Mouse (Mus musculus) embryonic stem cell, embryonic (primary cell): ENCODE results near the gene Abhd15.

Experiments used
- CTCF ChIA-PET, 4 experiments: fragments of 300-600 bp in 2 of 4; fragments of 350-600 bp in 2 of 4; sonication (Branson Sonifier 250); formaldehyde crosslinking; loops; one replicate each; lab custom pipeline; 2022; ENCODE audit warnings: inconsistent platforms in 2 of 4; lab: Charles Lee
- POLR2A ChIA-PET, 4 experiments: fragments of 300-600 bp in 2 of 4; fragments of 350-600 bp in 2 of 4; sonication (Branson Sonifier 250); formaldehyde crosslinking; loops; one replicate each; lab custom pipeline; 2022; ENCODE audit warnings: antibody characterized with exemption in 4 of 4, inconsistent platforms in 1 of 4; lab: Charles Lee

Abhd15 gene

DNA sequence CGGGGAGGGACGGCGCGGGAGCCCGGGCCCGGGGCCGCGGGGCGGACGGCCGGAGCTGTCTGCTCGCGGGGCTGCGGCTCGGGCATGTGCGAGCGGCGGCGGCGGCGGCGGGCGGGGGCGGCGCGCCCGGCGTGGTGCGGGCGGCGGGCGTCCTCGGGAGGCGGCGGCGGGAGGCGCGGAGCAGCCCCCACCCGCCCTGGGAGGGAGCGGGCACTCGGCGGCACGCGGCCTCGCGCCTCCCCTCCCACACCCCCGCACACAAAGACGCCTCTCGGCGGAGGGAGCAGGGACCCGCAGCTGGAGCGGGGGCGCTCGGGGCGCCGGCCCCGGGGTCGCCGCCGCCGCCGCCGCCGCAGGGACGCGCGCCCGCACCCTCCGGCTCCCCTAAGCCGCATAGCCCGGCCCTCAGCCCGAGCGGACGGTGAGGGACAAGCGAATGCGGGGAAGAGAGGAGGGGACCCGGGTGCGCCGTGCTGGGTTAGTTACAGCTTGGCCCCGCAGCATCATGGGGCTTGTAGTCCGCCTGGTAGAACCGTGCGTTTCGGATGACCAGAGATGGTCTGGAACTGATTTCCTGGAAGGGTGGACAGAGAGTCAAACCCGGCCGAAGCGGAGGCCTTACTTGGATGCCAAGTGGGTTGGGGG, 25.2 kb upstream of the Abhd15 start, which contains the start of gene Ankrd13b:
TSS of gene Ankrd13b (minus strand) at position 88 of the 645 bp plus-strand sequence.
- CTCF ChIA-PET, result interaction anchor here in 3 of 4 experiments (0.6 to 3.3 kb wide), 16 partner anchors 11 to 184 kb away, joined by 3 to 22 read pairs (median 4); no protein-coding TSS in a partner anchor
- POLR2A ChIA-PET, result interaction anchor here in 3 of 4 experiments (0.6 to 11.6 kb wide), 14 partner anchors 11 to 561 kb away, joined by 3 to 210 read pairs (median 4); partner anchors contain the start of genes Abhd15 (in 1 of the 3), Phf12 (in 1 of the 3), Taok1 (in 1 of the 3) and Trp53i13 (in 1 of the 3)

DNA sequence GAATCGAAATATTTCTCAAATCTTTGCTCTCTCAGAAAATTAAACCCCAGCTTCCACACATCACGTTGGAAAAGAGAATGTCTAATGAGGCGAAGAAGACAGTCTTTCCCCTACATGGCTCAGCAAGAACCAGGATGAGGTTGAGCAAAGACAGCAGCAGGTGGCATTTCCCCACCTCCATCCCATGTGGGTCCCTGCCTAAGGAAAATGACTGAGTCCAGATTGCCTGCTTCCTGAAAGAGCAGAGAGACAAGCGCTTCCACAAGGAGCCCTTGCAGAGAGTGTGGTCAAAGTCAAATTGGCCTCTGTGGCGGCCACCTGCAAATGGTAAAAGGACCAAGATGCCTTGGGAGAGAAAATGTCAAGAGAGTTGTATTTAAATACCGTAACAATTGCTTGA, 24.5 kb upstream of the Abhd15 start:
- ChIA-PET POLR2A (interaction anchor here in 3 of 4 experiments (0.8 to 11.6 kb wide), 15 partner anchors 11 to 492 kb away, joined by 3 to 210 read pairs (median 5); partner anchors contain the start of genes Abhd15 (in 1 of the 3), Phf12 (in 1 of the 3), Taok1 (in 1 of the 3) and Trp53i13 (in 1 of the 3)), CTCF (interaction anchor here in 3 of 4 experiments (0.5 to 3.3 kb wide), 13 partner anchors 10 to 101 kb away, joined by 3 to 22 read pairs (median 6); partner anchors contain the start of gene Abhd15 (in 1 of the 3))

DNA sequence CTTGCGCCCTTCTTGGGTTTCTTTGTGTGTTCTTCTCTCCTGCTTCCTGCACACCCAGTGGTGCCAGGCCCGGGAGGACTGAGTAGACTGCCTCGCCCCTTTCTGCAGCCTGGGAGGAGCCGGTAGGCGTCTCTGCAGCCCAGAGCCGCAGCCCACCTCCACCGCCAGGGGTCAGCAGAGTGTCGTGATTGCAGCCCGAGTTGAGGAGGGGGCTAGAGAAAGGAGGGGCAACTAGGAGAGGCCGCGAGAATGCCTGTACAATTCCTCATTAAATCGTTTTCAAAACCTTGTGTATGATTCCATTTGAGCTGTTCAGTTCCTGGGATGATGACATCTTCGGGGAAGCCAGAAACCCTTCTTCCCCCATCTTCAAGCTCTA, 23.8 kb upstream of the Abhd15 start:
- ChIA-PET CTCF (interaction anchor here (0.6 to 3.3 kb wide), 25 partner anchors 10 to 332 kb away, joined by 3 to 22 read pairs (median 4); partner anchors contain the start of gene Abhd15 (in 1 of the 4)), POLR2A (interaction anchor here in 2 of 4 experiments (0.8 to 11.6 kb wide), 17 partner anchors 10 to 491 kb away, joined by 3 to 210 read pairs (median 5); partner anchors contain the start of genes Abhd15 (in 1 of the 2), Taok1 (in 1 of the 2) and Trp53i13 (in 1 of the 2))

DNA sequence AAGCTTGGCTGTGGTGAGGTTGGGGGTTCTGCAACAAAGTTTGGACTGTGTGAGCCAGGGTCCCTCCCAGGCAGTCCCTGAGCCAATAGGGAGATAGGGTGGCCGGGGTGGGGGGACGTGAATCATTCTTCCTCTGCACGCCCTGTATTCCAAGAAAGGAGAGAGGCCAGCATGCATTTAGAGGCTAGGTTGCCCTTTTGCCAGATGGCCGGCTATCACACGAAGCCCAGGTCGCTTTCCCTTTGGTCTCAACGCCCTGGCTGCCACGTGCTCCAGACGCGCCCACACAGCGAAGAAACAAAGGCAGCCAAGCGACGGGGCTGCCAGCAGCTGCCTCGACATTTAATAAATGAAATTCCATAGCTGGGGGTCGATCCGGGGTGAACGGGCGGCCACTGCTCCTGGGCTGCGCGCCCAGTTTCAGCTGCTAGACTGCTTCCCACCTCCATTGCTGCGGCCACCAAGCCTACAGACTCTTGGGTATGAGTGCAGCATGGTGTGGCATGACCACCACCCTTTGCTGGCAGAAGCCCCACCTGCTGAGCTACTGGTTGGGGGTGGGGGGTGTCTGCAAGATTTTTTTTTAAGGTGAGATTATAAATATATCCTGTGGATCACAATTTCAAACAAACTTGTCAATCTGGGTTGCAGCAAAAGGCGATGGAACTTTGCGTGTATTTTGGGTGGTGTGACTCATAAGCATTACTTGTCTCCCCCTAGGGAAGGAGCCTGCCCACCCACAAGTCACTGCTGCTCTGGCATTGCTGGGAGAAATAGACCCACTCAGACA, 23.2 kb upstream of the Abhd15 start:
- POLR2A ChIA-PET, result interaction anchor here in 2 of 4 experiments (0.8 to 11.6 kb wide), 16 partner anchors 9 to 490 kb away, joined by 3 to 210 read pairs (median 5); partner anchors contain the start of genes Abhd15 (in 2 of the 2), Trp53i13 (in 2 of the 2) and Taok1 (in 1 of the 2)
- CTCF ChIA-PET, result interaction anchor here (0.6 to 3.3 kb wide), 26 partner anchors 9 to 488 kb away, joined by 3 to 22 read pairs (median 4); partner anchors contain the start of gene Abhd15 (in 1 of the 4)

DNA sequence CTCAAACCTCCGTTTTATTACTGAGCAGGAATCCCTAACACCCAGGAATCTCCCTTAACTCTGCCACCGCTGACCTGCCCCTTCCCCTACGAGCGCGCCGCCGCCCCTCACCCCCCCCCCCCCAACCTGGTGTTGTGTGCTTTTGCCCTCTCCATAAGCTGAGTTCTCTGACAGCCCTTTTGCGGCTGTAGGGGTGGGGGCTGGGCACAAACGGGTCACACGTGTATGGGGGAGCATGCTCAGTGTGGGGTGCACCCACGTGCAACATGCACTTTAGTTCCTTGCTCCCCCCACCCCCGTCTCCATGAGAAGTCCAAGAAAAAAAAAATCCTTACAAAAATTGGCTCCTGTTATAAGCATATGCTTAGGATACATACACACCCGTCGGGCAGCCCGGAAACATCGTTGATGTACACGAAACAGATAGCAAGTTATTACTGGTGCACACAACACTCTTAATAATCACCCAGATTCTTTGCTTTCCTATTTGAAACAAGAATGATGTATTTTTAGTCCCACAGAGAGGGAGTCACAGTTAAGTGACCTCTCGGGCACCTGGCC, 22.5 kb upstream of the Abhd15 start:
- CTCF ChIA-PET, result interaction anchor here (0.6 to 8.0 kb wide), 22 partner anchors 8 to 488 kb away, joined by 3 to 84 read pairs (median 4); partner anchors contain the start of gene Abhd15 (in 1 of the 4)
- POLR2A ChIA-PET, result interaction anchor here in 3 of 4 experiments (0.6 to 11.6 kb wide), 17 partner anchors 8 to 489 kb away, joined by 3 to 210 read pairs (median 5); partner anchors contain the start of genes Abhd15 (in 3 of the 3), Trp53i13 (in 3 of the 3), Coro6 (in 1 of the 3) and Taok1 (in 1 of the 3)

DNA sequence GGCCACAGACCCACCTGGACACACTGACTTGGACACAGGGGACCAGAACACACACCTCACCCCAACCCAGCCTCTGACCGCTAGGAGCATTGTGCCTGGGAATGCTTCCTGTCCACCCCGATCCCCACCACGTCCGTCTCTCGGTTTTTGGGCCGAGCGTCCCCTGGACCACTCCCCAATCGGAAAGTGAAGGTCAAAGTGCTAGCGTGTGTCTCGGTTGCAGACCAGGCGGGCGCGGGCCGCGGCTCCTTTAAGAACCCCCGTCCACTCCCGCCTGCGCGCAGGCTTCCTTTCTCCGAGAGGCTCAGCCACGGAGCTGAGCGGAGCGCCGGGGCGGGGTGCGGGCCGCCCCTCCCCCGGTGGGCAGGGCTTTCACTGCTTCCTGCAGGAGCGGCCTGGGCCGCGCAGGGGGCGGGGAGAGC, 22.0 kb upstream of the Abhd15 start:
- POLR2A ChIA-PET, result interaction anchor here (0.6 to 11.6 kb wide), 17 partner anchors 8 to 691 kb away, joined by 3 to 210 read pairs (median 8); partner anchors contain the start of genes Abhd15 (in 3 of the 4), Trp53i13 (in 3 of the 4), Coro6 (in 1 of the 4) and Rpl23a (in 1 of the 4)
- CTCF ChIA-PET, result interaction anchor here (0.6 to 8.0 kb wide), 12 partner anchors 9 to 137 kb away, joined by 3 to 84 read pairs (median 4); partner anchors contain the start of genes Abhd15 (in 1 of the 4) and Trp53i13 (in 1 of the 4)

DNA sequence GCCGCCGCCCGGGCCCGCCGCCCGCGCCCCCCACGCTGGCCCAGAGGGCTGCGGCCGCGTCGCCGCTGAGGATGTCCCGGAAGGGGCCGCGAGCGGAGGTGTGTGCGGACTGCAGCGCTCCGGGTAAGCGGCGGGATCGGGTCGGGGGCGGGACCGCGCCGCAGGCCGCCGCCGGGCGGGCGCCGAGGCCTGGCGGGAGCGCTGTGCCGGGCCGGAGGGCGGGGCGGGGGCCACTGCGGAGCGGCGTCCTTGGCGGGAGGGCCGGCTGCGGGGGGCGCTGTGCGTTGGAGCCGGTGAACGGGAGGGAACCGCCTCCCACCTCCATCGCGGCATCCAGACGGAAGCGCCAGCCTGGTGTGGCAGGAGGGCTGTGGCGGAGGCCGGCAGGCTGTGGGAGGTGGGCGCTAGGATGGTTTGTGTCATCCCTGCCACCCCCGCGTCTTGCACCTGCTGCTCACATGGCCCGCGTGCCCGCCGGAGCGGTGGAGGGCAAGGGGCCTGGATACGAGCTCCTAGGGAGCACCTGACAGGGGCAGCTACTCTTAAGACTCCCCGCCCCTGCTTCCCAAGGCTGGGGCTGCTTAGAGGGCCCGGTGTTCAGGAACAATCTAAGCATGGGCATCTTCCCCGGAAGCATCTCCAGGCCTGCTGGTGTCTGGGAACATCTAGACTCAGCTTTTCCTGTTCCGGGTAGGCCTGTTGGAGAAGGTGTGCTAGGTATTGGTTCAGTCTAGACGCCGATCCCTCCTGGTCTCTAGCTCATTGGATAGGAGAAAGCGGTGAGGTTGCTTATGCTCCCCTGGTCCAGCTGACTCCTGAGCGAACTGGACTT, 21.2 kb upstream of the Abhd15 start, which contains the start of gene Git1:
TSS of gene Git1 (plus strand) at position 51 of the 832 bp plus-strand sequence.
- CTCF ChIA-PET, result interaction anchor here (0.6 to 8.0 kb wide), 18 partner anchors 8 to 304 kb away, joined by 3 to 84 read pairs (median 4); partner anchors contain the start of genes Abhd15 (in 1 of the 4) and Trp53i13 (in 1 of the 4)
- POLR2A ChIA-PET, result interaction anchor here (0.5 to 11.6 kb wide), 21 partner anchors 9 to 990 kb away, joined by 3 to 210 read pairs (median 5); partner anchors contain the start of genes Abhd15 (in 3 of the 4), Trp53i13 (in 3 of the 4), Taok1 (in 2 of the 4) and Coro6 (in 1 of the 4)

DNA sequence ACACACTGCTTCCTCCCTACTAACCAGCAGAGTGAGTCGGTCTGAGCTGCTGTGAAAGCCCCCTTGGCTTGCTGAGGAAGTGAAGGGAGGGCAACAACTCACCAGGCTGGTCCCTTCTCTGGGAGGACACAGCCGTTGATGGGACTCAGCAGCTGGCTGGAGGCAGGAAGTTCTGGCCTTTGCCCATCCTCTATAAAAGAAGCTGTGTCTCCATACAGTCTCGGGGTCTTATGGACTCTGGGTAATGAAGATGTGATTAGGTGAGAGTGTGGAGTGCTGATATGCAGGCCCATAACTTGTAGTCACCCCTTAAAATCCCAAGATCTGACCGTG, 20.6 kb upstream of the Abhd15 start:
- POLR2A ChIA-PET, result interaction anchor here (0.8 to 11.6 kb wide), 19 partner anchors 9 to 270 kb away, joined by 3 to 210 read pairs (median 5); partner anchors contain the start of genes Abhd15 (in 2 of the 4), Taok1 (in 2 of the 4) and Trp53i13 (in 2 of the 4)
- CTCF ChIA-PET, result interaction anchor here (0.6 to 8.0 kb wide), 12 partner anchors 8 to 303 kb away, joined by 3 to 84 read pairs (median 4); no protein-coding TSS in a partner anchor

DNA sequence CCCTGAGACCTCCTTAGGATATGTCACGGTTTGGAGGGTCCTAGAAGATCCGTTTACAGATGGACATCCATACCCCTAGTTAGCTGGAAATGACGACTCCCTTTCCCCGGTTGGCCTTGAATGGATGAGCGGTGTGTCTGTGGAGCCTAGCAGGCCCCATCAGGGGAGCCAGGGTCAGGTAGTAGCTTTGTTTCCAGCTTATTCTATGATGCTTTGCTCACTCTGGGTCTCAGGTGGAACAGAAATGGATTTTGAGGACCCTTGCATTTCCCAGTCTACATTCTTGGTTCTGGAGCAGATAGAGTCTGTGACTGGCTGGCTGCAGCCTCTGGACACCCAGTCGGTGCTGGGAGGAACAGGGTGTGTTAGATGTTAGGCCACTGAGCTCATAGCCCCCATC, 20.1 kb upstream of the Abhd15 start:
- POLR2A ChIA-PET, result interaction anchor here (0.8 to 11.6 kb wide), 15 partner anchors 10 to 270 kb away, joined by 3 to 210 read pairs (median 5); partner anchors contain the start of genes Abhd15 (in 2 of the 4), Taok1 (in 2 of the 4) and Trp53i13 (in 2 of the 4)
- CTCF ChIA-PET, result interaction anchor here (0.6 to 8.0 kb wide), 9 partner anchors 8 to 134 kb away, joined by 3 to 84 read pairs (median 3); no protein-coding TSS in a partner anchor

DNA sequence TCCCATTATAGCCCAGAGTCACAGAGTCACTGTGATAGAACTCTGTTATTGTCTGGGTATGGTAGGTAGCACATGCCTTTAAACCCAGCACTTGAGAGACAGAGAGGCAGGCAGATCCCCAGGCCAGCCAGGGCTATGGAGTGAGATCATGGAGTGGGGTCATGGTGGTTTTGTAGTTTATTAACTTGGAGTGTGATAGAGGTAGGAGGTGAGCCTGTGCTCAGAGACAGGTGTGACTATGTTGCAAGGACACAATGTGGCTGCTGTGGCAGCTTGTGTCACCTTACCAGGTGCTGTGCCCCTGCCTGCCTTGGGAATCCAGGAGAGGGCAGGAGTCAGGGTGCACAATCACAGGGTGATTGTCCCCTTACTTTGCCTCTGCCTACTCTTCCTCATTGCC, 19.4 kb upstream of the Abhd15 start:
- POLR2A ChIA-PET, result interaction anchor here (0.6 to 11.6 kb wide), 11 partner anchors 9 to 208 kb away, joined by 3 to 210 read pairs (median 8); partner anchors contain the start of genes Trp53i13 (in 2 of the 4), Abhd15 (in 1 of the 4), Gm10392 (in 1 of the 4) and Taok1 (in 1 of the 4)
- CTCF ChIA-PET, result interaction anchor here (0.7 to 8.0 kb wide), 8 partner anchors 11 to 735 kb away, joined by 3 to 84 read pairs (median 8); no protein-coding TSS in a partner anchor

DNA sequence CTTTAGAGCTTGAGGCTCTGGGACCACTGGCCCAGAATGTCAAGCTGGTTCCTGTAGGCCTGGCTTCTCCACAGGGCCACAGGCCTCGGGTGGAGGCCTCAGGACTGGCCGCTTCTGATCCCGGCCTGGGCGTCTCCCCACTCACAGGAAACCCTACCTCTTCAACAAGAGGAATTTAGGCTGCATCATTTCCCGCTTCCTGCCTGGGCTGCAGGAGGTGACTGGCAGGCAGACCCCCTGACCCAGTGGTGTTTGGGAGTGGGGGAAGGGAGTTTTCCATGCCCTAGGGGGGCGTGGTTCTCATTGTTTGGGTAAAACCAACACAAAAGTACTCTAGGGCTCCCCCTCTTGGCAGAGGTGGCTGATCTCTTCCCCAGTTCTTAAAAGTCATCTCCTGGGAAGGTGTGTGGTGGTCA, 17.6 kb upstream of the Abhd15 start:
- ChIA-PET CTCF (interaction anchor here (0.7 to 8.0 kb wide), 11 partner anchors 10 to 939 kb away, joined by 3 to 84 read pairs (median 6); partner anchors contain the start of gene Coro6 (in 1 of the 4)), POLR2A (interaction anchor here in 3 of 4 experiments (0.6 to 11.6 kb wide), 17 partner anchors 12 to 485 kb away, joined by 3 to 210 read pairs (median 3); partner anchors contain the start of genes Taok1 (in 3 of the 3), Abhd15 (in 1 of the 3) and Trp53i13 (in 1 of the 3))

DNA sequence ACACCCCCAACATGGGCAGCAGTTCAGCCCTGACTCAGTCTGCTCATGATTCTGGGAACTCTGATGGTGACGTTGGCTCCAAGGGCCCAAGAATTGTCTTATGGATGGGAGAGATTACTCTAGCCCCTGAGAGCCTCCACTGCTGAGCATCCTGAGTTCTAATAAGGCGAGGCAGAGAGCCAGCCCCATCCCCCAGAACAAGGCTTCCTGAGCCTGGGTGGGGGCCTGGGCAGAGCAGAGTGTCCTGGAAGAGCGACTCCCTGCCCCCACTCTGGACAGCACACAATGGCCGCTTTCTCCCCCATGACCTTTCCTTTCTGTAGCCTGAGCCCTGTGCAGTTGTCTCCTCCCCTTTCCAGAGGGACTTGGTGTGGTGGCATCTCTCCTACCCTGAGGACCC, 17.1 kb upstream of the Abhd15 start:
- ChIA-PET POLR2A (interaction anchor here (0.6 to 11.6 kb wide), 18 partner anchors 10 to 1561 kb away, joined by 3 to 210 read pairs (median 4); partner anchors contain the start of genes Taok1 (in 3 of the 4), Abhd15 (in 1 of the 4) and Trp53i13 (in 1 of the 4)), CTCF (interaction anchor here (0.5 to 8.0 kb wide), 10 partner anchors 9 to 800 kb away, joined by 3 to 84 read pairs (median 5); partner anchors contain the start of genes Abhd15 (in 1 of the 4) and Coro6 (in 1 of the 4))

DNA sequence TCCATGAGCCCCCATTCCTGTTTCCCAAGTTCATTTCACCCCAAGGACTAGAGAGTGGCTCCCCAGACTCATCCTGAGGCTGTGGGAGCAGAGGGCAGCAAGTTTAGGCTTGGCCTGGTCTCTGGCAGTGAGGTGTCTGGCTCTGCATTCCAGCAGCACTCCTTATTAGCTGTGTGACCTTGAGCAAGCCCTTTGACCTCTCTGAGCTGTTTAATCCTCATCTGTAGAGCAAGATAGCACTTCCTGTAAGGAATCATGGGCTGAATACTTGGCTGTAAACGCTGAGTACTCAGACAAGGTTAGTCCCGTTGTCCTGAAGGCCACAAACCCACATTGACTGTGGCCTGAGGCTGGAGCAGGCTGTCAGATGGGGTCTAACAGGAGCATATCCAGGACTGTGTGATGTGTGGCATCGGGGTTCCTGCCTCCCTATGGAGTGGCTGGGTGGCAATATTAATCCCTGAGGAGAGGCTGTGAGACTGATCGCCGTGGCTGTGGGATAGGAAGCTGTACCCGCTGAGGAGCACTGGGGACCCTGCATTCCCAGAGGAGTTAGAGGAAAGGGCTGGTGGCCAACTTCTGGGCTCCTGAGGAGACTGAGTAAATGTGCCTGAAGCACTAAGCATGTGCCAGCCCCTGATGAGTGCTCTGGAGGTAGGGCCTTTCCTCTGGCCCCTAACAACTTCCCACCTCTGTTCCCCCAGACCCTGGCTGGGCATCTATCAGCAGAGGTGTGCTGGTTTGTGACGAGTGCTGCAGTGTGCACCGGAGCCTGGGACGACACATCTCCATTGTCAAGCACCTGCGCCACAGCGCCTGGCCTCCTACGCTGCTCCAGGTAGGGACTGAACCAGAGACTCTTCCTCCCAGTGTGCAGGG, 16.4 kb upstream of the Abhd15 start:
- ChIA-PET CTCF (interaction anchor here (0.5 to 8.0 kb wide), 10 partner anchors 8 to 801 kb away, joined by 3 to 84 read pairs (median 5); partner anchors contain the start of gene Abhd15 (in 1 of the 4)), POLR2A (interaction anchor here (0.6 to 11.6 kb wide), 22 partner anchors 10 to 1561 kb away, joined by 3 to 210 read pairs (median 4); partner anchors contain the start of genes Taok1 (in 3 of the 4), Abhd15 (in 1 of the 4) and Trp53i13 (in 1 of the 4))
